Mouse (Mus musculus): Measurements from ENCODE around the gene Ccnb3. TPM values are rescaled to one million over a fixed set of nuclear protein-coding genes. Genes with fewer than 3 reads are reported as not detected.

Gene Ccnb3
- polyA plus RNA-seq (2014; fragmentation: Illumina TruSeq; extraction: RNeasy Lipid Tissue Mini Kit (QIAGEN cat#74804); ENCODE audit: low replicate concordance): not detected

GRCm38 (mm10) chrX:7041519-7041918, at the start of gene Ccnb3:
Gene Ccnb3, minus strand, starts transcription at chrX:7041619.

GRCm38 (mm10) chrX:7067219-7067618, 25.8 kb upstream of the Ccnb3 start, which contains the start of gene Akap4:
Gene Akap4, plus strand, starts transcription at chrX:7067519.

Other genes starting within 250 kb of the Ccnb3 start
- 0.33 TPM for gene Akap4, start 25.9 kb upstream of the Ccnb3 start, polyA plus RNA-seq (2014; fragmentation: Illumina TruSeq; extraction: RNeasy Lipid Tissue Mini Kit (QIAGEN cat#74804); ENCODE audit: low replicate concordance)